In the genomic region with DNA sequence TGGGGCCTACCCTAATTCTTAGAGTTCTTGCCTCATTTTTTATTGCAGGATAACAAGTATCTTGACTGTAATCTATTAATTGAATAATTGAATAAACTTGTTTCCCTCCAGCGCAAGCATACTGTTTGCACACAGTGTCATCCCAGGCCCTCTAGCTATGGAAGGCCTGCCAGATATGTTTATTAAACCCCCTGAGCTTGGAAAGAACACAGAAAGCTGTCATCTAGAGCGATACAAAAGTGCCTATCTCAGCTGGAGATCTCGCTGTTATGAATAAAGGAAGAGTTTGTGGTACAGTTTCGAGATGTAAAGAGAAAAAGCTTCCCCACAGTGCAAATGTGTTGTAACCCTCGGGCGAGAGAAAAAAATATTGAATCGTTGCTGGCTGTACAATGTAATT, we compare ENCODE assay signal across 22 mouse cellular contexts.
DNase-seq lines count a peak whose midpoint lies in the region; ATAC-seq and TF ChIP-seq lines count a peak whose summit lies in the region.
"Had no signal": no experiment of that assay in that cellular context is flagged by ENCODE, and none has a peak within 500 bp of the region (broad histone marks: within the 10 kb centered on the region; RNA-seq: fewer than 3 reads in every experiment).

No protein-coding gene starts in this region.

- no peak for TF ChIP-seq CTCF in brain, embryonic 14.5 days (IDR thresholded peaks at IDR 0.05; ENCODE audit: borderline replicate concordance, extremely low read depth, insufficient read depth, insufficient read length)

- no peaks in the 10 kb centered on the region for H3K9me3 ChIP-seq in embryonic facial prominence, embryonic 14.5 days (ENCODE audit: control insufficient read depth, low read length)
- no peaks in the 10 kb centered on the region for H3K9me3 ChIP-seq in embryonic facial prominence, embryonic 10.5 days
- H3K9me3 ChIP-seq in hindbrain, embryonic 14.5 days (ENCODE audit: control insufficient read depth, low read length), result no peaks in the 10 kb centered on the region
- H3K9me3 ChIP-seq in hindbrain, embryonic 11.5 days (ENCODE audit: control insufficient read depth, low read length), result no peaks in the 10 kb centered on the region
- H3K9me3 ChIP-seq in midbrain, embryonic 14.5 days (ENCODE audit: control insufficient read depth, low read length), result no peaks in the 10 kb centered on the region
- H3K9me3 ChIP-seq in midbrain, embryonic 10.5 days (replicated peaks), result no peaks in the 10 kb centered on the region
- H3K9me3 ChIP-seq: embryonic facial prominence, embryonic 15.5 days; heart, embryonic 12.5 days; kidney, embryonic 15.5 days had no signal

- H3K27me3 ChIP-seq in embryonic facial prominence, embryonic 14.5 days (replicated peaks; ENCODE audit: control insufficient read depth, insufficient read depth, low read length), result no peaks in the 10 kb centered on the region
- no peaks in the 10 kb centered on the region for H3K27me3 ChIP-seq in embryonic facial prominence, embryonic 10.5 days (replicated peaks; ENCODE audit: low read depth, poor library complexity, severe bottlenecking)
- H3K27me3 ChIP-seq in hindbrain, embryonic 14.5 days (ENCODE audit: control insufficient read depth, insufficient read depth, low read length), result no peaks in the 10 kb centered on the region
- no peaks in the 10 kb centered on the region for H3K27me3 ChIP-seq in hindbrain, embryonic 11.5 days (ENCODE audit: control insufficient read depth, insufficient read depth, low read length)
- no peaks in the 10 kb centered on the region for H3K27me3 ChIP-seq in midbrain, embryonic 14.5 days (ENCODE audit: control insufficient read depth, insufficient read depth, low read length)
- H3K27me3 ChIP-seq in midbrain, embryonic 10.5 days (ENCODE audit: low read depth, poor library complexity, severe bottlenecking), result no peaks in the 10 kb centered on the region
- H3K27me3 ChIP-seq: embryonic facial prominence, embryonic 15.5 days; kidney, embryonic 15.5 days had no signal

- TF ChIP-seq POLR2A in brain, embryonic 14.5 days (IDR thresholded peaks at IDR 0.05; ENCODE audit: borderline replicate concordance, extremely low read depth, insufficient read depth, insufficient read length, poor library complexity, severe bottlenecking), result no peak

- no peaks in the 10 kb centered on the region for H3K36me3 ChIP-seq in embryonic facial prominence, embryonic 14.5 days (ENCODE audit: control insufficient read depth, insufficient read depth, low read length)
- H3K36me3 ChIP-seq in embryonic facial prominence, embryonic 10.5 days (replicated peaks), result no peaks in the 10 kb centered on the region
- no peaks in the 10 kb centered on the region for H3K36me3 ChIP-seq in hindbrain, embryonic 14.5 days (replicated peaks; ENCODE audit: control insufficient read depth, insufficient read depth)
- H3K36me3 ChIP-seq in hindbrain, embryonic 11.5 days (ENCODE audit: control insufficient read depth, insufficient read depth, low read length), result no peaks in the 10 kb centered on the region
- no peaks in the 10 kb centered on the region for H3K36me3 ChIP-seq in midbrain, embryonic 14.5 days (ENCODE audit: control insufficient read depth, insufficient read depth, low read length)
- no peaks in the 10 kb centered on the region for H3K36me3 ChIP-seq in midbrain, embryonic 10.5 days
- H3K36me3 ChIP-seq: embryonic facial prominence, embryonic 15.5 days; heart, embryonic 12.5 days; kidney, embryonic 15.5 days had no signal

- no peak overlapping the region for H3K27ac ChIP-seq in embryonic facial prominence, embryonic 14.5 days (replicated peaks; ENCODE audit: low read depth, low read length)
- H3K27ac ChIP-seq in embryonic facial prominence, embryonic 10.5 days (replicated peaks), result no peak overlapping the region
- no peak overlapping the region for H3K27ac ChIP-seq in hindbrain, embryonic 14.5 days
- no peak overlapping the region for H3K27ac ChIP-seq in hindbrain, embryonic 11.5 days (ENCODE audit: low read depth, low read length)
- 0 out of 2 replicates have a peak overlapping the region, but pooled peaks have one; percentile 2 for H3K27ac ChIP-seq in midbrain, embryonic 14.5 days (replicated peaks; ENCODE audit: low read depth, low read length)
- no peak overlapping the region for H3K27ac ChIP-seq in midbrain, embryonic 10.5 days (replicated peaks)
- H3K27ac ChIP-seq: embryonic facial prominence, embryonic 15.5 days; gastrocnemius, adult 2 months; kidney, embryonic 15.5 days had no signal

- no peak overlapping the region for H3K4me2 ChIP-seq in embryonic facial prominence, embryonic 14.5 days (ENCODE audit: low read depth, low read length)
- no peak overlapping the region for H3K4me2 ChIP-seq in hindbrain, embryonic 14.5 days (replicated peaks)
- no peak overlapping the region for H3K4me2 ChIP-seq in hindbrain, embryonic 11.5 days (replicated peaks; ENCODE audit: low read depth, low read length)
- H3K4me2 ChIP-seq in midbrain, embryonic 14.5 days (ENCODE audit: low read length), result no peak overlapping the region
- H3K4me2 ChIP-seq: embryonic facial prominence, embryonic 15.5 days; heart, embryonic 12.5 days; kidney, embryonic 15.5 days had no signal

- WGBS in embryonic facial prominence, embryonic 14.5 days, result 63% methylated on average over 7 of the region's 7 CpGs
- WGBS in embryonic facial prominence, embryonic 10.5 days, result 88% methylated on average over 7 of the region's 7 CpGs
- 42% methylated on average over 7 of the region's 7 CpGs for WGBS in hindbrain, embryonic 14.5 days
- WGBS in hindbrain, embryonic 11.5 days, result 76% methylated on average over 7 of the region's 7 CpGs
- 53% methylated on average over 7 of the region's 7 CpGs for WGBS in midbrain, embryonic 14.5 days
- 87% methylated on average over 7 of the region's 7 CpGs for WGBS in midbrain, embryonic 10.5 days

- DNase-seq in embryonic facial prominence, embryonic 14.5 days (ENCODE audit: low spot score), result peak; percentile 34
- DNase-seq in embryonic facial prominence, embryonic 10.5 days (ENCODE audit: low spot score), result no peak
- DNase-seq in hindbrain, embryonic 14.5 days (ENCODE audit: low spot score), result peak; percentile 41
- no peak for DNase-seq in hindbrain, embryonic 11.5 days (ENCODE audit: low spot score)
- peak; percentile 50 for DNase-seq in midbrain, embryonic 14.5 days
- no peak for DNase-seq in midbrain, embryonic 10.5 days (ENCODE audit: low spot score)
- DNase-seq in brain, embryonic 14.5 days (ENCODE audit: low read depth), result peak; percentile 77
- no peak for DNase-seq in testis, postnatal 10 days (ENCODE audit: low spot score)
- DNase-seq: adrenal gland, postnatal 14 days; cerebellum, adult 8-10 months; cerebellum, postnatal 25 days; gastrocnemius, adult 2 months; gastrocnemius, postnatal 25 days; heart, postnatal 36 days; kidney, adult 2 months had no signal

- H3K4me3 ChIP-seq in embryonic facial prominence, embryonic 14.5 days (ENCODE audit: low read depth, low read length), result no peak overlapping the region
- no peak overlapping the region for H3K4me3 ChIP-seq in embryonic facial prominence, embryonic 10.5 days
- no peak overlapping the region for H3K4me3 ChIP-seq in hindbrain, embryonic 14.5 days (replicated peaks; ENCODE audit: low read length)
- no peak overlapping the region for H3K4me3 ChIP-seq in hindbrain, embryonic 11.5 days (ENCODE audit: low read depth, low read length)
- H3K4me3 ChIP-seq in midbrain, embryonic 14.5 days (replicated peaks; ENCODE audit: low read depth, low read length), result no peak overlapping the region
- H3K4me3 ChIP-seq in midbrain, embryonic 10.5 days, result no peak overlapping the region
- H3K4me3 ChIP-seq: embryonic facial prominence, embryonic 15.5 days; erythroblast, embryonic 14.5 days; gastrocnemius, adult 2 months; heart, embryonic 12.5 days; kidney, embryonic 15.5 days had no signal

- ATAC-seq in embryonic facial prominence, embryonic 14.5 days (ENCODE audit: low read depth), result no peak
- peak; percentile 57; the same call in 1 of the 2 replicates for ATAC-seq in hindbrain, embryonic 14.5 days (ENCODE audit: low FRiP score)
- ATAC-seq in hindbrain, embryonic 11.5 days (ENCODE audit: low FRiP score), result no peak
- no peak for ATAC-seq in midbrain, embryonic 14.5 days (ENCODE audit: low FRiP score, low TSS enrichment)
- ATAC-seq: activated CD4-positive, CD25-positive, alpha-beta regulatory T cell, adult 4 months; intestine, embryonic 16.5 days; Patski had no signal

- H3K9ac ChIP-seq in embryonic facial prominence, embryonic 14.5 days (ENCODE audit: low read depth, low read length), result no peak overlapping the region
- H3K9ac ChIP-seq in hindbrain, embryonic 14.5 days, result no peak overlapping the region
- no peak overlapping the region for H3K9ac ChIP-seq in hindbrain, embryonic 11.5 days (ENCODE audit: low read depth, low read length)
- H3K9ac ChIP-seq in midbrain, embryonic 14.5 days (replicated peaks; ENCODE audit: low read length), result no peak overlapping the region
- H3K9ac ChIP-seq: embryonic facial prominence, embryonic 15.5 days; heart, embryonic 12.5 days; kidney, embryonic 15.5 days had no signal

- no peaks in the 10 kb centered on the region for H3K4me1 ChIP-seq in embryonic facial prominence, embryonic 14.5 days (ENCODE audit: control insufficient read depth, insufficient read depth, low read length)
- no peaks in the 10 kb centered on the region for H3K4me1 ChIP-seq in embryonic facial prominence, embryonic 10.5 days
- H3K4me1 ChIP-seq in hindbrain, embryonic 14.5 days (replicated peaks; ENCODE audit: control insufficient read depth, insufficient read depth, low read length), result no peaks in the 10 kb centered on the region
- no peaks in the 10 kb centered on the region for H3K4me1 ChIP-seq in hindbrain, embryonic 11.5 days (replicated peaks; ENCODE audit: control insufficient read depth, insufficient read depth, low read length)
- no peaks in the 10 kb centered on the region for H3K4me1 ChIP-seq in midbrain, embryonic 14.5 days (ENCODE audit: control insufficient read depth, insufficient read depth, low read length)
- no peaks in the 10 kb centered on the region for H3K4me1 ChIP-seq in midbrain, embryonic 10.5 days
- H3K4me1 ChIP-seq: embryonic facial prominence, embryonic 15.5 days; heart, embryonic 12.5 days; kidney, embryonic 15.5 days had no signal

Comparison
In these comparisons a context has a peak if more than half of its experiments do, and no peak if none do; other contexts are left out.
1. DNase-seq: peak in embryonic facial prominence, embryonic 14.5 days (single experiment), hindbrain, embryonic 14.5 days (single experiment), midbrain, embryonic 14.5 days (single experiment) and brain, embryonic 14.5 days (single experiment); none in embryonic facial prominence, embryonic 10.5 days (single experiment), hindbrain, embryonic 11.5 days (single experiment), midbrain, embryonic 10.5 days (single experiment) and testis, postnatal 10 days (single experiment).